Mouse (Mus musculus): ENCODE data around the gene 1110017D15Rik.

DNA sequence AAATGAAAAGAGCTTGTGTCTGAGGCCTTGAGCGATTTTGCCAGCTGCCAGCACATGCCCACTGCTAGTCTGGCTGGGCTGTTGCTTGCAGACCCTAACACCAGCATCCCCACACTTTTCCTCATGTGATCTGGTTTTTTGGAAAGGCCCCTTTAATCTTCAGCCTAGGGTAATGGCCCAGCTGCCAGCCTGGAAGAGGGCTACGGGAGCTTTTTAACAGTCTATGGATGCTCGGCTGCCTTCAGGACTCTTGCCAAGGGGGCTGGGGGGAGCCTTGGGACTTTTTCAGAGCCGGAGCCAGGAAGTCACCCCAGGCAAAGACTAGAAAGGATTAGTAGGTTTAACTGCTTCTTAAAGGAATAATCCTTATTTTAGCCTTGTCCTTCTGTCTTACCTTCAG, 3.8 kb downstream of the 1110017D15Rik start:
- TF ChIP-seq EP300 (IDR thresholded peaks at IDR 0.05; ENCODE audit: insufficient read depth, low read depth, low read length) (no peak), POLR2A (IDR thresholded peaks at IDR 0.05; ENCODE audit: insufficient read depth, low read depth, low read length) (no peak)
